Mouse (Mus musculus): Measurements from ENCODE around the gene Adgrb3. TPM values are rescaled to one million over a fixed set of nuclear protein-coding genes. Genes with fewer than 3 reads are reported as not detected.

Adgrb3 gene
- total and polyA plus RNA-seq, 2 experiments, result not detected

DNA sequence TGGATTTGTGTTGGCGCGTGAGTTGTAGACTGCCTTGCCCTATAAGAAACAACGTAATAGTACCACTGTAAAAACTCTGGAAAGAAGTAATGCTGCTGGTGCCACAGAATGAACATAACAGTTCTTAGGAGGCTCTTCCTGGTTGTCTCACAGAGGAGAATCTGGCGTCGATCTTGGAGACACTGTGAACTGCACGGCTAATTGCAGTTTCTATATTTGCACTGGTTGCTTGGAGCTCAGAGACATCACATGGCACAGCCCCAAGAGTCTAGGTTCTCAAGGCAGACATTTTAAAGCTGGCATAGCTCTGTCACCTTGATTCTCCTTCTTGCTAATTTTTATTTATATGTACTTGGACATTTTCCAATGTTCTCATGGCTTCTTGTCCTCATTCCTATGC, 769.3 kb downstream of the Adgrb3 start:
- Histone ChIP-seq H3K36me3 (ENCODE audit: control insufficient read depth, insufficient read depth, low read length) (no peaks in the 10 kb centered on the region), H3K4me3 (ENCODE audit: insufficient read depth, low read depth, low read length) (no peak overlapping the region), H3K9ac (ENCODE audit: low read depth, low read length) (no peak overlapping the region), H3K27me3 (ENCODE audit: control insufficient read depth, insufficient read depth, low read length) (no peaks in the 10 kb centered on the region), H3K27ac (replicated peaks; ENCODE audit: insufficient read depth, low read depth, low read length) (no peak overlapping the region), H3K79me2 (ENCODE audit: control insufficient read depth, insufficient read depth, low read length) (no peaks in the 10 kb centered on the region), H3K4me1 (ENCODE audit: control insufficient read depth, insufficient read depth, low read length) (no peaks in the 10 kb centered on the region)
- WGBS, result 92% methylated on average over 6 of the region's 6 CpGs
- DNase-seq (ENCODE audit: extremely low read depth, low read depth, low spot score), result no peak
- TF ChIP-seq CTCF (IDR thresholded peaks at IDR 0.05; ENCODE audit: low read depth, low read length) (no peak), POLR2A (IDR thresholded peaks at IDR 0.05; ENCODE audit: extremely low read depth, insufficient read depth, low read length) (no peak)

GRCm38 (mm10) chr1:25057656-25058055, 771.9 kb downstream of the Adgrb3 start:
- no peak for DNase-seq (ENCODE audit: extremely low read depth, low read depth, low spot score)
- no peaks in the 10 kb centered on the region for H3K36me3 ChIP-seq (ENCODE audit: control insufficient read depth, insufficient read depth, low read length)
- H3K4me3 ChIP-seq (ENCODE audit: insufficient read depth, low read depth, low read length), result no peak overlapping the region
- WGBS, result 56% methylated on average over 2 of the region's 2 CpGs
- H3K27ac ChIP-seq (replicated peaks; ENCODE audit: insufficient read depth, low read depth, low read length), result no peak overlapping the region
- no peaks in the 10 kb centered on the region for H3K27me3 ChIP-seq (ENCODE audit: control insufficient read depth, insufficient read depth, low read length)
- H3K79me2 ChIP-seq (ENCODE audit: control insufficient read depth, insufficient read depth, low read length), result no peaks in the 10 kb centered on the region
- no peak for TF ChIP-seq POLR2A (IDR thresholded peaks at IDR 0.05; ENCODE audit: extremely low read depth, insufficient read depth, low read length)
- no peak for TF ChIP-seq CTCF (IDR thresholded peaks at IDR 0.05; ENCODE audit: low read depth, low read length)
- no peaks in the 10 kb centered on the region for H3K4me1 ChIP-seq (ENCODE audit: control insufficient read depth, insufficient read depth, low read length)
- H3K9ac ChIP-seq (ENCODE audit: low read depth, low read length), result no peak overlapping the region

GRCm38 (mm10) chr1:25057212-25057611, 772.3 kb downstream of the Adgrb3 start:
- Histone ChIP-seq H3K4me3 (ENCODE audit: insufficient read depth, low read depth, low read length) (no peak overlapping the region), H3K79me2 (ENCODE audit: control insufficient read depth, insufficient read depth, low read length) (no peaks in the 10 kb centered on the region), H3K4me1 (ENCODE audit: control insufficient read depth, insufficient read depth, low read length) (no peaks in the 10 kb centered on the region), H3K27ac (replicated peaks; ENCODE audit: insufficient read depth, low read depth, low read length) (no peak overlapping the region), H3K36me3 (ENCODE audit: control insufficient read depth, insufficient read depth, low read length) (no peaks in the 10 kb centered on the region), H3K27me3 (ENCODE audit: control insufficient read depth, insufficient read depth, low read length) (no peaks in the 10 kb centered on the region), H3K9ac (ENCODE audit: low read depth, low read length) (no peak overlapping the region)
- TF ChIP-seq POLR2A (IDR thresholded peaks at IDR 0.05; ENCODE audit: extremely low read depth, insufficient read depth, low read length), result no peak
- TF ChIP-seq CTCF (IDR thresholded peaks at IDR 0.05; ENCODE audit: low read depth, low read length), result no peak
- no peak for DNase-seq (ENCODE audit: extremely low read depth, low read depth, low spot score)
- whole genome bisulfite sequencing, result 85% methylated on average over 6 of the region's 6 CpGs

DNA sequence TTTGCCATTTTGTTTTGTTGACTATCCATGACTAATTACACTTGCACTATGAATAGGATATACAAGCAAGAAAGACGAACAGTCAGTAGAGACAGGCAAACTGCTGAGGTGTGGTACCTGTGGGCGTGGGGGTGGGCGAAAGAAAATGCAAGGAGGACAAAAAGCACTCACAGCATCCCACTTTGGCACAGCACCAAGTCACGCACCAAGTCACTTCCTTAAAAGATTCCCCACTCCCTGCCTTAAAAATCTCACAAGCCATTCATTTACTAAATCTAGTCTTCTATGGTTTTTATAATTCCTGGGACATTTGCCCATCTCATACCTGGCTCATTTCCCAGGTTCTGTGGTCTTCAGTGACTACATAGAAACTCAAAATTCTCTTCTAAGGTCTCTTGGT, 787.4 kb downstream of the Adgrb3 start:
- Histone ChIP-seq H3K4me3 (ENCODE audit: insufficient read depth, low read depth, low read length) (no peak overlapping the region), H3K36me3 (ENCODE audit: control insufficient read depth, insufficient read depth, low read length) (no peaks in the 10 kb centered on the region), H3K79me2 (ENCODE audit: control insufficient read depth, insufficient read depth, low read length) (no peaks in the 10 kb centered on the region), H3K9ac (ENCODE audit: low read depth, low read length) (no peak overlapping the region), H3K27me3 (ENCODE audit: control insufficient read depth, insufficient read depth, low read length) (no peaks in the 10 kb centered on the region), H3K4me1 (ENCODE audit: control insufficient read depth, insufficient read depth, low read length) (no peaks in the 10 kb centered on the region), H3K27ac (replicated peaks; ENCODE audit: insufficient read depth, low read depth, low read length) (no peak overlapping the region)
- DNase-seq (ENCODE audit: extremely low read depth, low read depth, low spot score), result no peak
- no peak for TF ChIP-seq CTCF (IDR thresholded peaks at IDR 0.05; ENCODE audit: low read depth, low read length)
- TF ChIP-seq POLR2A (IDR thresholded peaks at IDR 0.05; ENCODE audit: extremely low read depth, insufficient read depth, low read length), result no peak
- WGBS, result 75% methylated on average over 4 of the region's 4 CpGs

GRCm38 (mm10) chr1:25034161-25034560, 795.3 kb downstream of the Adgrb3 start:
- H3K4me1 ChIP-seq (ENCODE audit: control insufficient read depth, insufficient read depth, low read length), result no peaks in the 10 kb centered on the region
- H3K79me2 ChIP-seq (ENCODE audit: control insufficient read depth, insufficient read depth, low read length), result no peaks in the 10 kb centered on the region
- TF ChIP-seq CTCF (IDR thresholded peaks at IDR 0.05; ENCODE audit: low read depth, low read length), result no peak
- no peak for TF ChIP-seq POLR2A (IDR thresholded peaks at IDR 0.05; ENCODE audit: extremely low read depth, insufficient read depth, low read length)
- H3K27me3 ChIP-seq (ENCODE audit: control insufficient read depth, insufficient read depth, low read length), result no peaks in the 10 kb centered on the region
- H3K4me3 ChIP-seq (ENCODE audit: insufficient read depth, low read depth, low read length), result no peak overlapping the region
- no peak for DNase-seq (ENCODE audit: extremely low read depth, low read depth, low spot score)
- H3K27ac ChIP-seq (replicated peaks; ENCODE audit: insufficient read depth, low read depth, low read length), result no peak overlapping the region
- H3K9ac ChIP-seq (ENCODE audit: low read depth, low read length), result no peak overlapping the region
- no peaks in the 10 kb centered on the region for H3K36me3 ChIP-seq (ENCODE audit: control insufficient read depth, insufficient read depth, low read length)
- 75% methylated on average over 10 of the region's 10 CpGs for WGBS

DNA sequence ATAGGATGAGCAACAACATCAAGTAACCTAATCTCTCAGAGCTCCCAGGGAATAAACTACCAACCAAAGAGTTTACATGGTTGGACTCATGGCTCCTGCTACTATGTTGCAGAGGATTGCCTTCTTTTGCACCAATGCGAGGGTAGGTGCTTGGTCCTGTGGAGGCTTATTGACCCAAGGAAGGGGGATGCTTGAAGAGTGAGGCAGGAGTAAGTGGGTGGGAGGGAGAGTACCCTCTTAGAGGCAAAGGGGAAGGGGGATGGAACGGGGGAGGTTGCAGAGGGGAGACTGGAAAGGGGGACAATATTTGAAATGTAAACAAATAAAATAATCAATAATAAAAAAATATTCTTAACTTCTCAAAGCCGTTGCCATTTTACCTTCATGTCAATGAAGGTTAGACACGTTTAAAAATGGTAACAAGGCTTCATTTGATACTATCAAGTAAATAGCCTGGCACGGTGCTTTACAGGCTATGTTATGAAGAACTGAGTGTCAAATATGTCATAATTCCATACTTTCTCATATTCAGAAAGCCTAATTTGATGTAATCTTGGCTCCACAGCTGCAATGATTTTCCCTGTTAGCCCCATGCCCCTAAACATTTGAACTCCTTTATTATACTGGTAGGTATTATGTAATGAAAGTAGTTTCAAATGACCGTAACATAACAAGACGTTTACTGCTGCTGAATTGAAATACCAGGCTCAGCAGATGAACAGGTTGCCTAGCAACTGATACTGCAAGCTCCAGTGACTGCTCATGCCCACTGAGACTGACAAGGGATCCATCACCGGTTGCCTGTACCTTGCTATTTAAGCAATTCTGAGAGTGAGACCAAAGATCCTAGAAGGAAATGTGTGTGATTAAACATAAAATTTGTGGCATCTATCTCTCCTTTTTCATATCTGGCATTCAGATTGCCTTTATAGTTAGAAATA, 796.1 kb downstream of the Adgrb3 start:
- H3K27me3 ChIP-seq (ENCODE audit: control insufficient read depth, insufficient read depth, low read length), result no peaks in the 10 kb centered on the region
- no peak for TF ChIP-seq POLR2A (IDR thresholded peaks at IDR 0.05; ENCODE audit: extremely low read depth, insufficient read depth, low read length)
- TF ChIP-seq CTCF (IDR thresholded peaks at IDR 0.05; ENCODE audit: low read depth, low read length), result no peak
- WGBS, result 71% methylated on average over 8 of the region's 8 CpGs
- no peaks in the 10 kb centered on the region for H3K79me2 ChIP-seq (ENCODE audit: control insufficient read depth, insufficient read depth, low read length)
- no peaks in the 10 kb centered on the region for H3K36me3 ChIP-seq (ENCODE audit: control insufficient read depth, insufficient read depth, low read length)
- H3K4me1 ChIP-seq (ENCODE audit: control insufficient read depth, insufficient read depth, low read length), result no peaks in the 10 kb centered on the region
- no peak for DNase-seq (ENCODE audit: extremely low read depth, low read depth, low spot score)
- no peak overlapping the region for H3K9ac ChIP-seq (ENCODE audit: low read depth, low read length)
- no peak overlapping the region for H3K27ac ChIP-seq (replicated peaks; ENCODE audit: insufficient read depth, low read depth, low read length)
- no peak overlapping the region for H3K4me3 ChIP-seq (ENCODE audit: insufficient read depth, low read depth, low read length)
